Mouse (Mus musculus): ENCODE results near the gene Map3k9.
A peak's percentile ranks its signal among the peaks of the same experiment; 100 is the strongest.

Map3k9 gene

GRCm38 (mm10) chr12:81783301-81783700 lies 2.3 kb upstream of the Map3k9 start:
- peak; percentile 27 to 28 for DNase-seq

- no peak for DNase-seq
These were observed 1.6 kb upstream of the Map3k9 start for GRCm38 (mm10) chr12:81782606-81783005.

GRCm38 (mm10) chr12:81780271-81781093 lies 493 bp downstream of the Map3k9 start:
- DNase-seq, result peak; percentile 33 to 61

GRCm38 (mm10) chr12:81779831-81780230 lies 1.1 kb downstream of the Map3k9 start:
- DNase-seq, result peak; percentile 69

- peak; percentile 5 to 48 for DNase-seq
These were observed 4.8 kb downstream of the Map3k9 start for GRCm38 (mm10) chr12:81776191-81776590.

GRCm38 (mm10) chr12:81775641-81776040 lies 5.3 kb downstream of the Map3k9 start:
- DNase-seq, result no peak

- DNase-seq, result no peak
These were observed 6.8 kb downstream of the Map3k9 start for GRCm38 (mm10) chr12:81774186-81774585.

- DNase-seq, result no peak
These were observed 11.5 kb downstream of the Map3k9 start for GRCm38 (mm10) chr12:81769458-81769857.

- no peak for DNase-seq
These were observed 15.6 kb downstream of the Map3k9 start for GRCm38 (mm10) chr12:81765386-81765785.

- DNase-seq, result no peak
These were observed 16.6 kb downstream of the Map3k9 start for GRCm38 (mm10) chr12:81764370-81764769.

- peak; percentile 13 to 15 for DNase-seq
These were observed 26.3 kb downstream of the Map3k9 start for GRCm38 (mm10) chr12:81754651-81755050.

- no peak for DNase-seq
These were observed 29.9 kb downstream of the Map3k9 start for GRCm38 (mm10) chr12:81751116-81751515.

- DNase-seq, result no peak
These were observed 32.1 kb downstream of the Map3k9 start for GRCm38 (mm10) chr12:81748918-81749317.

GRCm38 (mm10) chr12:81748021-81748576 lies 32.9 kb downstream of the Map3k9 start:
- DNase-seq, result peak in 1 of 2 experiments; percentile 17

- DNase-seq, result no peak
These were observed 34.5 kb downstream of the Map3k9 start for GRCm38 (mm10) chr12:81746400-81747024.

- no peak for DNase-seq
These were observed 45.5 kb downstream of the Map3k9 start for GRCm38 (mm10) chr12:81735246-81736070.

- no peak for DNase-seq
These were observed 54.6 kb downstream of the Map3k9 start for GRCm38 (mm10) chr12:81726246-81726822.

- DNase-seq, result no peak
These were observed 56.2 kb downstream of the Map3k9 start for GRCm38 (mm10) chr12:81724776-81725175.

- no peak for DNase-seq
These were observed 57.6 kb downstream of the Map3k9 start for GRCm38 (mm10) chr12:81723375-81723774.

GRCm38 (mm10) chr12:81719715-81720114 lies 61.3 kb downstream of the Map3k9 start:
- DNase-seq, result no peak

- peak; percentile 7 to 48 for DNase-seq
These were observed 61.8 kb downstream of the Map3k9 start for GRCm38 (mm10) chr12:81719161-81719560.

GRCm38 (mm10) chr12:81712618-81713017 lies 68.4 kb downstream of the Map3k9 start:
- no peak for DNase-seq

GRCm38 (mm10) chr12:81702903-81703302 lies 78.1 kb downstream of the Map3k9 start:
- DNase-seq, result peak in 1 of 2 experiments; percentile 5
